Mouse (Mus musculus) CD4-positive helper T cell, adult 2 months (primary cell): ENCODE measurements around the gene R3hdm1.
"Not testable (repeated sequence)": the region's sequence is repeated elsewhere in the genome, so short reads cannot be mapped to it uniquely, and the experiment has no call there.

Experiments used
- DNase-seq: peaks from one replicate; pipeline ENCODE4 v3.0.0-alpha.2; 2012; ENCODE audit warnings: low read depth, missing footprints, low spot score

R3hdm1 gene

DNA sequence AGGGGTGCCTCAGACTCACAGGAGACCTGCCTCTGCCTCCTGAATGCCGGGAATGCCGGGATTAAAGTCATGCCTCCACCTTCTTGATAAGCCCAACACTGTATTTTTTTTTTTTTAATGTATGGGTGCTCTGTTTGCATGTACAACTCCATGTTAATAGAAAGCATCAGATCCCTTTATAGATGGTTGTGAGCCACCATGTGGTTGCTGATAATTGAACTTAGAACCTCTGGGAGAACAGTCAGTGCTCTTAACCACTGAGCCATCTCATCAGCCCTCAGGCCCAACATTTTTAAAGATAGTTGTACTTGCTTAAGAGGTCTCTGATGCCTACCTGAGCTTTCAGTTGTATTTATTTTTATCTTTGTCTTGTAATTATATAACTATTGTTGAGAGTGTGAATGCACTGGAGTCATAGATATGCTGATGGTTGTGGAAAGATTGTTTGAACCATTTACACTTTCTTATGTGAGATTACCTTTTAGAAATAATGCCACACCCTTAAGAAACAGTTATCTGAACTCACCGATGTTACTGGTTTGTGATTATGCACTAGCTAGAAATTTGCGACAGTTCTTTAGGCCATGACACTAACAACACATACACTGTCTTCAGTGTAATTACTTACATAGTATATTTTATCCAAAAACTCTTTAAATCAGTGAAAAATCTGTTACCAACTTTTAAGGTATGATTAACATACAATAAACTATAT, 18.0 kb downstream of the R3hdm1 start:
- no peak for DNase-seq

DNA sequence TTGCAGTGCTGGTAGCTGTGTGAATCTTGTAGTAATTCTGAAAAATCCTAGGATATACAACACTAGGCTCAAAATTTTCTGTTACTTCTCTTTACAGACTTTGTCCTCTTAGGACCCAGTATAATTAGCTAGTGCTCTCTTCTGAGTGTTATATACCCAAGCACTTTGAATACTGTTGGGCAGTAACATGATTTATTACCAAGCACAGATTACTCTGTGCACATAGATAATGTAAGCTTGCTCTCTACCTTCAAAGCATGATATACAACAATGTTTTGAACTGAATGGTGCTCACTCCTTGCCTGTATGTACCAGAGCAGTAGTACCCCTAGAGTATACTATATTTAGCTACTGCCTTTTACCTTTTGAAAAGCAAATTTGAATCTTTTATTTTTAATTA, 33.1 kb downstream of the R3hdm1 start:
- not testable (repeated sequence) for DNase-seq

DNA sequence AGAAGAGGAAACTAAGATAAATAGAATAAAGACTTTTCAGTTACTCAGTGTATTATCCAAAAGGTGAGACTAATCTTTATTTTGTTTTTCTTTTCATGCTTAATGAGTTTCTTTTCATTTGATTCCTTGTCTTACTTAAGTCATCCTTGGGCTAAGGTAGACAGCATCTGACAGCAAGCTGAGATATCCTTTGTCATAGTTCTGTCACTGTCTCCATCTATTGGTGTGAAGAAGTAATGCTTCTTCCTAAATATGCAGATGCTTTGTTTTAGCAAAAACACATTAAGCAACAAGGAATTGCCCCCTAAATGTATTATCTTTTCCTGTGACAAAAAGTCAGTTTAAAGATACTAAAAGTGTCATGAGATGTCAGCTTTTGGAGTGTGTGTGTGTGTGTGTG, 37.9 kb downstream of the R3hdm1 start:
- DNase-seq = peak; percentile 24

DNA sequence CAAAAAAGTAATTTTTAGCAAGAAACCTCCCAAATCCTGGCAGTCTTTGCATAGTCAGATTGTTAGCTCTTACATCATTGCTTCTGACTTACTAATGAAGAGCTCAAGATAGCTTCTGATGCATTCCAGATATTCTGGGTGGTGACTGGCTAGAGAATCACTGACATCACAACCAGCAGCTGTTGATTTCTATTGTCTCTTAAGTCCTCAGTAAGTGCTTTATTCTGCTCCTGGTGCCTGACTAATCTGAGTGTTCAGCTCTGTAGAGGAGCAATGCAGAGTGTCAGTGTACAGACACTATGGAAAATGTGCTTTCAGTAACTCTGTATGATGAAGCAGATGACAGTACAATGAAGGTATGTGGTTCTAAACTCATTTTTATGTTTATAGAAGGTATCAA, 38.6 kb downstream of the R3hdm1 start:
- no peak for DNase-seq

DNA sequence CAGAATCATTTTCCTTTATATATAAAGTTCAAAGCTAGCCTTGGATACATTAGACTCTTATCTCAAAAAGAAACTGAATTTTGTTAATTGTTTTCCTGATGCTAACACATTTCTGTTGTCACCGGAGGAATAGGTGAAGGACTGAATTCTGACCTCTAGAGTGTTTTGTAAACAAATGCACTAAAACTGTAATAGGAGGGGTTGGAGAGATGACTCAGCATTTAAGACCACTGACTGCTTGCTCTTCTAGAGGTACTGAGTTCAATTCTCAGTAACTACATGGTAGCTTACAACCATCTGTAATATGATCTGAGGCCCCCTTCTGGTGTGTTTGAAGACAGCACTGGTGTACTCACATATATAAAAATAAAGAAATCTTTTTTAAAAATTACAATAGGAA, 63.9 kb downstream of the R3hdm1 start:
- DNase-seq = no peak

DNA sequence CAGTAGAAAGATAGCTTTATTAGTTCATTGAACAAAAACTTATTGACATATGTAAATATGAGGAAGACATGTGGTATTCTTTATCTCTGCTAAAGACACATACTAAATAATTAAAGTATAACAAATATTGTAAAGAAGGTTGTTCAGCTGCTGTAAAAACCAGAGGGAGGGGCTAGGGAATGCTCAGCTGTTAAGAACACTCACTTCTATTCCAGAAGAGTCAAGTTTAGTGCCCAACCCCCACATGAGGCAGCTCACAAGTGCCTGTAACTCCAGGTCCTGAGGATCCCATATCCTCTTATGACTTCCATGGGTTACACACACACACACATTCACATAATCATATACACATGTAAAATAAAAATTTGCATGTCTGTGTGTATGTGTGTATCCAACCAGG, 67.0 kb downstream of the R3hdm1 start:
- DNase-seq = no peak

DNA sequence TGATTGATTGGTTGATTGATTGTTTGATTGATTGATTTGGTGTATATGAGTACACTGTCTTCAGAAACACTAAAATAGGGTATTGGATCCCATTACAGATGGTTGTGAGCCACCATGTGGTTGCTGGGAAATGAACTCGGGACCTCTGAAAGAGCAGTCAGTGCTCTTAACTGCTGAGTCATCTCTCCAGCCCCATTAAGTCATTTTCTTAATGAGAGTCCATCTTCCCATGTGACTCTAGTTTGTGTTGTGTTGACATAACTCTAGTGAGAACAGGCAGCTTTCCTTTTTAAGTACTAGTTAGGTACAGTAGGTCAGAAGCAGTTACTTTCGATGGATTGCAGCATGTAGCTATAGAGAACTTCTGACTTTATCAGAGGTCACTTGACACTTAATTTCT, 88.3 kb downstream of the R3hdm1 start:
- no peak for DNase-seq

DNA sequence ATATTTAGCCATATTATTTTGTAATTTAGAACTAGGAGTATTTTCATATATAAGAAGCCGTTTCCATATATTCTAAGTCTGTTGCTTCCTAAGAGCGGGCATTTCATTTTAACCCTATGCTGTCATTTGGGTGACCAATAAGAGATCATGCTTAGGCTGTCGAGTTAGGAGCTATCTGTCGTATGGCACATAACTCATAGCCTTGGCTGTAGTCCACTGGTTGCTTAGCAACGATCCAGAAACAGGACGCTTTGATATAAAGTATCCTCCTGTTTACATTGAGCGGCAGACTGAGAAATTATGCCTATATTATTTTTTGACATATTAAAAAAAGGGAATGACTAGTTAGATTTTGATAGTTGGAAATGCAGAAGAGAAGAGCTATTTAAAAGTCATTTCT, 89.3 kb downstream of the R3hdm1 start:
- no peak for DNase-seq

DNA sequence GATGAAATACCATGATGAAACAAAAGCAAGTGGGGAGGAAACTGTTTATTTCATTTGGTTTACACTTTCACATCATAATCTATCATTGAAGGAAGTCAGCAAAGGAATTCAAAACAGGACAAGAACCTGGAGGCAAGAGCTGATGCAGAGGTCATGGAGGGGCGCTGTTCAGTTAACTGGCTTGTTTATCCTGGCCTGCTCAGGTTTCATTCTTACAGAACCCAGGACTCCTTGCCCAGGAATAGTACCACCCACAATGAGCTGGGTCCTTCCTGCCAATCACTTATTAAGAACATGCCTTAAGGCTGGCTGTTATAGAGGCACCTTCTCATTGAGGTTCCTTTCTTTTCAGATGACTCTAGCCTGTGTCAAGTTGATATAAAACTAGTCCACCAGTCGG, 90.9 kb downstream of the R3hdm1 start:
- no peak for DNase-seq

DNA sequence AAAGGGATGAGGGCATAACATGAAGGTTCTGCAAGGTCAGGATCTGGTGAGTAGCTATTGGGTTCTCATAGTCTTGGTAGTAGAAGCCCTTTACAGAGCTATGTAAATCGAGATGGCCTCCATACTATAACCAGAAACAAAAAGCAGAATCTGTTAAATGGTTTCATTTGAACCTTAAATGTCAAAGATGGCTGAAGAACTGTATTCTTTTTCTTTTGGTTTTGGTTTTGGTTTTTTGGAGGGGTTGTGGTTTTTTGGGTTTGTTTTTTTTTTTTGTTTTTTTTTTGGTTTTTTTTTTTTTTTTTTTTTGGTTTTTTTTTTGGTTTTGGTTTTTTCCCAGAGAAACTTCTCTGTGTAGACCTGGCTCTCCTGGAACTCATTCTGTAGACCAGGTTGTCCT, 94.3 kb downstream of the R3hdm1 start:
- no peak for DNase-seq

DNA sequence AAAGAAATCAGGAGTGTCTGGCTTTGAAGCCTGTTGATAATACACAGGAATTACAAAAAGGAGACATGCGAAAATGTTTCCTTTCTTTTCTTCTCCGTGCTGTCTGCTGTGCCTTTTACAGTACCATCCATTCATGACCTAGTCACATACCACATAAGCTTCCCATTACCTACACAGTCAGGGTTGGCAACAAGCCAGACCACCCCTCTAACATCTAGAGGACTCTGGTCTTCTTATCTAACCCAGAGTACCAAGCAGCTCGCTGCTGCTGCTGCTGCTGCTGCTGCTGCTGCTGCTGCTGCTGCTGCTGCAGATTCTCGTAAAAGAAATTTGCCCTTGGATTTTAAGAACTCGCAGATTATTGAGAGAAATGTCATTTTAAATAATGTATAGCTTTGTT, 110.2 kb downstream of the R3hdm1 start:
- DNase-seq = no peak

DNA sequence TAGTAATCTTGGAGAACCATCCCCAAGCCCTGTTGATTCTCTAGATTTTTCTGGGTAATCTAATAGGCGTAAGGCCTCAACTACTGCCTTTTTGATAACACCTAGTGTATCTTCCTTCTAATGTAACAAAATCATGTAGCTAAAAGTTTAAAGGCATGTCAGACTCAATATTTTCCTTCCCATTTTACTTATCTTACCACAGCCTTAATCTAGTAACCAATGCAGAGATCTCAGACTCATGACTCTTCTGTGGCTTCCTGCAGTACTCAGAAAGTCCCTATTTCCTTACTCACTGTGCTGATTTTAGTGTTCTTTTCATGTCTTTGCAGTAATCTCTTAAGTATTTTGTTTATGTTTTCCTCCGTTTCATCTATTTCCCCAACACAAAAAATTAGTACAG, 118.8 kb downstream of the R3hdm1 start:
- no peak for DNase-seq

DNA sequence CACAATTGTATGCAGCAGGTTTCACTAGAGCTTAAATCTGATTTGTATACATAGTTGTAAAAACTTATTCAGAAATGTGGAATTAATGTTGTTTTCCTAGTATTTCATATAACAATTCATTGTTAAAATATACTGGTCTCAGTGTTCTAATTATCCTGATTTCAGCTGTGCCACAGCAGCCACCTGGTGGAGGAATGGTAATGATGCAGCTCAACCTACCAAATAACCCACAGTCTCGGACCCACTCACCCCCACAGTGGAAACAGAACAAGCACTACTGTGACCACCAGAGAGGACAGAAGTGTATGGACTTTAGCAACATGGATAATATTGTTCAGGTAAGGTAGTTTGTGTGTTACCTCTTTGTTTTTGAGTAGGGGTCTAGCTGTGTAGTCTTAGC, 120.2 kb downstream of the R3hdm1 start:
- no peak for DNase-seq

DNA sequence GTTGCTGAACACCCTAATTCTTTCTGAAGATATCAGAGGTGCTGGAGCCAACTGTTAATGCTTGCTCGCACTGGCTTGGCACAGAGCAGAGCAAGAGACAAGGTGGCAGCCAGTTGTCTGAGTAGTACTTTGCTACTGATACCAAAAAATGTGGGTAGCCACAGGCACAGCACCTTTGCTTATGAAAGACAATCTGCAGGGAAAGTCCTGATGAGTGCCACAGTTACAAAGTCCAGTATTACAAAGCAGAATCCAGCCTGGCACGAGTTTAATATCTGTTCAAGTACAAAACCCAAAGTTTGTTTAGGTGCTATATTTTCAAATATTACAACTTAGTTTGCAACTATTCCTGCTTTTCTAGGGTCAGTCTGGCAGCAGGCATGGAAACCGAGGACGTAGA, 132.1 kb downstream of the R3hdm1 start:
- no peak for DNase-seq

DNA sequence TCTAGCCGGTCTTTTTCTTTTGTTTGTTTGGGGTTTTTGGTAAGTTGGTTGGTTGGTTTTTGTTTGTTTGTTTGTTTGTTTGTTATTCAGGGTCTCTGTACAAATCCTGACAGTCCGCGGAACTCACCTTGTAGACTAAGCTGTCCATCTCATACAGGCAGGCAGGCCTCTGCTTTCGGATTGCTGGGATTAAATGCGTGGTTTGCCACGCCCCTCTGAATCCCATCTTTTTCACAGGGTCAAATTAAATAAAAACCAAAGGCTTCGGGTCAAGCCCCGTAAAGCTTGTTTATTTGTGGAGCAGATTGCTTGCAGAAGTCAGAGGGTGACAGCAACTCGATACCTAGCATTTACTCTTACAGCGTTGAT, 140.5 kb downstream of the R3hdm1 start, which contains the start of gene Ubxn4:
Ubxn4 (plus strand) TSS at position 338 of the 369 bp plus-strand sequence.
- DNase-seq = no peak

DNA sequence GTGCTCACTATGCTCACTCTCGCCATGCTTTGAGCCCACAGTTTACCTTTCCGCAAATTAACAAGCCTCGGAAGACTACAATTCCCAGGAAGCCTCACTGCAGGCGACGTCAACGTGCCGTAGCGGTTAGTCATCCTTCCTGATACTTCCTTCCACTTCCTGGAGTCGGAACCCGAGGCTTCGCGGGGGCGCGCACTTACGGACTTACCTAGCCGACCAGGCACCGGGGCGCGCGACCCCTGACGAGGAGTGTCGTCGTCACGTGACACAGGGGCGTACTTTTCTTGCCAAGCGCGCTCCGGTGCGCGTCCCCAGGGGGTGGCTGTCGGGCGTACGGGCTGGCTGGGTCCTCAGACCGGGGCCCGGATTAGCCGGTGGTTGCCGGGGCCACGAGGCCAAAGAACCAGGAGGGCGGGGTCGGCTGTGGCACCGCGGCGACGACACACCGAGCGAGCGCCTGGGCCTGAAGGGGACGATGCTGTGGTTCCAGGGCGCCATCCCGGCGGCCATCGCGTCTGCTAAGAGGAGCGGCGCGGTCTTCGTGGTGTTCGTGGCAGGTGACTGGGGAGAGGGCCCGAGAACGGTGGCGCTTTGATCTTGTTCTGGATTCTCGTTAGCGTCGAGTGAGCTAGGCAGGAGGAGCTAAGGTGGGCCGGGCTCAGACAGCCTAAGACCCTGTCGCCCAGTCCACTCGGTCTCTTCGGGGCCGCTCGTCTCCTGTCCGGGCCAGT, 141.1 kb downstream of the R3hdm1 start:
- DNase-seq = peak; percentile 99

DNA sequence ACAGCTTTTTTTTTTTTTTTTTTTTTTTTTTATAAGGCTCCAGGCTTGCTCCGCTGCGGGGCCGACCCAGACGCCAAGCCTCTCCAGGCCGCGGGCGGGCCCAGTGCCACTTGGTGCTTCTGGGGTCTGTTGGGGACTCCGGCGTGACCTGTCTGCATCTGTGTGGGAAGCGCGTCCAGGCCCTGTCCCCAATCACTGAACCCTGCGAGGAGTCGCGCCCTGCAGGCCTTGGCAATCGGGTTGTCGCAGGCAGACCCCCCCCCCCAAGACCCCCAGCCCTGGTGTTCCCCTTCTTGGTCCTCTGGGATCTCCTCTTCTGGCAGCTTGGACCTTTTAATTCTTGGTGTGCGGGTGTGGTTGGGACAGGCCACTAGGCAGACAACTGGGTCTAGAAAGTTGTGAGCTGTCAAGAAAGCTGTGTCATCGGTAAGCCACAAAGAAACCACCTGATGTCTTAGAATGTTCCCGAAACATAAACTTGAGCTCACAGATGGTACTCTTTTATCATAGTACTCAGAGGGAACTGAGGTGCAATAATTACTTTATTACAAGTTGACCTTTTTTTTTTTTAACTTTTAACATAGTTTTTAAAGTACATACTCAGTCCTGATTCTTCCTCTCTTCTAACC, 141.7 kb downstream of the R3hdm1 start:
- peak; percentile 75 for DNase-seq

DNA sequence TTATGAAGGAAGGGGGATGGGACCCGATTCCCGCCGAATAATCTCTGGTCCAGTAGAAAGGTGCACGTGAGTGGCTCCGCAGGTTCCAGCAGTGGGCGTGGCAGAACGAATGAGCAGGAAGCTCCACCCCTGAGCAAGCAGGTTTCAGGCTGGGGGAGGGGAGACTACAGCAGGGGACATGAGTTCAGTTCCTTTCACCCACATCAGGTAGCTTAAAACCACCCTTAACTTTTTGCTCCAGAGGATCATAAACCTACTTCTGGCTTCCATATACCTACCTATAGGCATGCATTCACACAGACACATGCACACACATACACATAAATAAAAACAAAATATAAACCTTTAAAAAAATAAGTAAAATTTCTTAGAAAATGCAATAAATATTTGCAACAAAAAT, 164.0 kb downstream of the R3hdm1 start:
- not testable (repeated sequence) for DNase-seq

DNA sequence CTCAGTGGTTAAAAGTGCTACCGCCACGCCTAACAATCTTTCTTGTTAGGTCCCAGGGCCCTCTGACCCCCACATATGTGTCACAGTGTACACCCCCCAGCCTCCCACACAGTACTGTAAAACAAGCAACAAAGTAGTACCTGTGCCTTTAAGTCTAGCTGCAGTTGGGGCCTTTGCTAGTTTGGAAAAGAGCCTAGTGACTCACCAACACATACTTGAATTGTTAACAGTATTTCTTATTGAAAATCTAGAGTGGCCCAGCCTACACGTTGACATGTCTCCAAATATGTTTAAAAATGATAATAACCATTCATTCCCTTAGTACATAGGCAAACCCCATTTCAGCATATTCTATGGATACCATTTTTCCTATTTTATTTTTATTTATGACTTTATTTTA, 167.6 kb downstream of the R3hdm1 start:
- DNase-seq = no peak

DNA sequence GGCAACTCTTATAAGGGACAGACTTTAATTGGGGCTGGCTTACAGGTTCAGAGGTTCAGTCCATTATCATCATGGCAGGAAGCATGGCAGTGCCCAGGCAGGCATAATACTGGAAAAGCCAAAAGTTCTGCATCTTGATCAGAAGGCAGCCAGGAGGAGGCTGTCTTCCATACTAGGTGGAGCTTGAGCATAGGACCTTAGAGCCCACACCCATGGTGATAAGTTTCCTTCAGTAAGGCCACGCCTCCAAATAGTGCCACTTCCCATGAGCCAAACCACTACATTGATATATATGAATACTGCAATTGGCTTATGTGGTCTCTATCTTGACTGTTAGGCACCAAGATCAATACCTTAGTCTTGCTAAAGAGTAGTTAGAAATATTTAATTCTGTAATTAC, 172.8 kb downstream of the R3hdm1 start:
- DNase-seq = no peak

DNA sequence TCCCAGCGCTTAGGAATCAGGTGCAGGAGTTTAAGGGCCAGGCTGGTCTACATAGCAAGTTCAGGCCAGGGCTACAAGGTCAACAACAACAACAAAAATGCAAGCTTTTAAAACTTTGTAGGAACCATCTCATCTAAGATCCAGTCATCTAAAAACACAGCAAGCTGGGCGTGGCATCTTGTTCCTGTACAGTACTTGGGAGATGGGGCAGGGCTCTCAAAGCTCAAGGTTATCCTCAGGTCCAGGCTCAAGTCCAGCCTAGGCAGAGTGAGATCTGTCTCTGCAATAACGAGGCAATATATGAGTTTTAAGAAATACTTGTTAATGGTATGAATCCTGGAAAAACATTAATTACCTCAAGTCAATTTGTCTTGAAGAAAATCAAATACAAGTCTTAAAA, 175.5 kb downstream of the R3hdm1 start:
- DNase-seq = no peak

DNA sequence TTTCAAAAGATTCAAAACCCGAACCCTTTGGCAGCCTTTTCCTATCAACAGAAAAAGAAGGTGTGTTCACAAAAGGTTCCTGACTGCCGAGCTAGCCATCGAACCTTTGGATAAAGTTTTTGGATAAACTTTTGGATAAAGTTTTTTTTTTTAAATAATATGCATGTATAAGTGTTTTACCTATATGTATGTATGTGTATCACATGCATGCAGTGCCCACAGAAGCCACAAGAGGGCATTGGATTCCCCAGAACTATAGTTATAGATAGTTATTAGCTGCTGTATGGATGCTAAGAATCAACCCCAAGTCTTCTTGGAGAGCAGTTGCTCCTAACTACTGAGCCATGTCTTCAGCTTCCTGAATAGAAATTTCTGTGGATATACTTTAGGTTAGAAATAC, 178.7 kb downstream of the R3hdm1 start:
- DNase-seq = no peak

DNA sequence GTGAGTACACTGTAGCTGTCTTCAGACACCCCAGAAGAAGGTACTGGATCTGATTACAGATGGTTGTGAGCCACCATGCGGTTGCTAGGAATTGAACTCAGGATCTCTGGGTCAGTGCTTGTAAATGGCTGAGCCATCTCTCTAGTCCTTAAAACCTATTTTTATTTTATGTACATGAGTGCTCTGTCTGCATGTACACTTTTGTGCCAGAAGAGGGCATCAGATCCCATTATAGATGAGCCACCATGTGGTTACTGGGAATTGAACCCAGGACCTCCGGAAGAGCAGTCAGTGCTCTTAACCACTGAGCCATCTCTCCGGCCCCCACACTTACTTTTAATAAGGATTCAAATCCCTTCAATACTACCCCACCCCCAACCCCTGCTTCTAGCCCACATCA, 179.8 kb downstream of the R3hdm1 start:
- no peak for DNase-seq
